In genomic region chr1:25828971-25829920, GRCm38 (mm10) we compare ENCODE assay signal across 8 mouse cellular contexts. TPM values are rescaled to one million over a fixed set of nuclear protein-coding genes. Genes with fewer than 3 reads are reported as not detected.
DNase-seq lines count a peak whose midpoint lies in the region; ATAC-seq lines count a peak whose summit lies in the region.

TSS of gene Adgrb3 (minus strand) at chr1:25829707.

- H3K4me1 ChIP-seq in heart, embryonic 10.5 days = no peaks in the 10 kb centered on the region
- peaks cover 40% of the 10 kb centered on the region for H3K4me1 ChIP-seq in hindbrain, embryonic 12.5 days
- peaks cover 3% of the 10 kb centered on the region; the same call in 1 of the 2 replicates for H3K4me1 ChIP-seq in limb, embryonic 12.5 days (replicated peaks)

- H3K9me3 ChIP-seq in heart, embryonic 10.5 days = no peaks in the 10 kb centered on the region
- no peaks in the 10 kb centered on the region for H3K9me3 ChIP-seq in hindbrain, embryonic 12.5 days (replicated peaks)
- H3K9me3 ChIP-seq in limb, embryonic 12.5 days = no peaks in the 10 kb centered on the region

- H3K4me2 ChIP-seq in hindbrain, embryonic 12.5 days (replicated peaks) = peak within 1 kb of the TSS; percentile 64
- H3K4me2 ChIP-seq in limb, embryonic 12.5 days = peak within 1 kb of the TSS; percentile 80

- peak within 1 kb of the TSS; percentile 47; the same call in 1 of the 2 replicates for H3K27ac ChIP-seq in heart, embryonic 10.5 days
- H3K27ac ChIP-seq in hindbrain, embryonic 12.5 days = peak within 1 kb of the TSS; percentile 90
- no peak within 1 kb of the TSS for H3K27ac ChIP-seq in limb, embryonic 12.5 days

- peaks cover 21% of the 10 kb centered on the region for H3K27me3 ChIP-seq in heart, embryonic 10.5 days (ENCODE audit: insufficient read depth, poor library complexity, severe bottlenecking)
- no peaks in the 10 kb centered on the region for H3K27me3 ChIP-seq in hindbrain, embryonic 12.5 days
- H3K27me3 ChIP-seq in limb, embryonic 12.5 days = peaks cover 48% of the 10 kb centered on the region

- H3K36me3 ChIP-seq in heart, embryonic 10.5 days = no peaks in the 10 kb centered on the region
- no peaks in the 10 kb centered on the region for H3K36me3 ChIP-seq in hindbrain, embryonic 12.5 days
- no peaks in the 10 kb centered on the region for H3K36me3 ChIP-seq in limb, embryonic 12.5 days

- DNase-seq in heart, embryonic 10.5 days (ENCODE audit: low spot score) = no peak
- DNase-seq in heart, adult 9 months (ENCODE audit: low spot score in 2 of 2) = no peak
- peak; percentile 58 for DNase-seq in cerebellum, adult 9-11 months
- peak; percentile 69 to 75 for DNase-seq in right cerebral cortex, postnatal 10 days (ENCODE audit: low spot score in 2 of 2)
- no peak for DNase-seq in gastrocnemius, postnatal 4 days (ENCODE audit: low spot score in 2 of 2)

- H3K9ac ChIP-seq in hindbrain, embryonic 12.5 days = peak within 1 kb of the TSS; percentile 74
- peak within 1 kb of the TSS; percentile 52 for H3K9ac ChIP-seq in limb, embryonic 12.5 days (replicated peaks)

- 4% methylated on average over 32 of the region's 32 CpGs for WGBS in heart, embryonic 10.5 days
- 1% methylated on average over 31 of the region's 32 CpGs for WGBS in hindbrain, embryonic 12.5 days
- WGBS in limb, embryonic 12.5 days = 3% methylated on average over 32 of the region's 32 CpGs

- H3K4me3 ChIP-seq in heart, embryonic 10.5 days = peak within 1 kb of the TSS; percentile 67
- H3K4me3 ChIP-seq in hindbrain, embryonic 12.5 days = peak within 1 kb of the TSS; percentile 61
- peak within 1 kb of the TSS; percentile 59 for H3K4me3 ChIP-seq in limb, embryonic 12.5 days (replicated peaks)

- ATAC-seq in hindbrain, embryonic 12.5 days (ENCODE audit: low FRiP score) = peak; percentile 59
- ATAC-seq in limb, embryonic 12.5 days (ENCODE audit: insufficient number of reproducible peaks, insufficient read depth, low FRiP score, low TSS enrichment, low read depth) = no peak
- ATAC-seq in inflammation-experienced regulatory T-cells, adult 6 months = no peak

RNA-seq across cellular contexts. Expression of gene Adgrb3, which starts in this region (rescaled TPM):
- polyA plus RNA-seq in heart, embryonic 10.5 days (2016; fragmentation: Nextera tagmentation; extraction: Ambion mirVana) = 0.15 and 0.43 TPM in 2 replicates
- polyA plus RNA-seq in hindbrain, embryonic 12.5 days (2016; fragmentation: Nextera tagmentation; extraction: Ambion mirVana) = 22.4 and 24.1 TPM in 2 replicates
- 0.77 and 0.92 TPM in 2 replicates for polyA plus RNA-seq in limb, embryonic 12.5 days (2016; fragmentation: Nextera tagmentation; extraction: Ambion mirVana)
- 1 to 10 TPM; 2.1 to 2.3 TPM for total RNA-seq in gastrocnemius, postnatal 4 days (2021)
- under 1 TPM; 0.12 to 0.23 (median 0.15) TPM for polyA plus RNA-seq in inflammation-experienced regulatory T-cells, adult 6 months (2017; shearing (Covaris generic))

Comparison
In these comparisons a context has a peak if more than half of its experiments do, and no peak if none do; other contexts are left out.
1. RNA of gene Adgrb3 (polyA plus RNA-seq): 22.4 to 24.1 TPM in hindbrain, embryonic 12.5 days; 0.77 to 0.92 TPM in limb, embryonic 12.5 days, 0.15 to 0.43 TPM in heart, embryonic 10.5 days and 0.12 to 0.23 TPM in inflammation-experienced regulatory T-cells, adult 6 months; every median in the first group is over 10 times any median in the second.
2. DNase-seq: peak in cerebellum, adult 9-11 months (single experiment) and right cerebral cortex, postnatal 10 days (2 of 2); none in heart, embryonic 10.5 days (single experiment), heart, adult 9 months (0 of 2) and gastrocnemius, postnatal 4 days (0 of 2).
3. Peak in every context shown above with its lines, with median percentiles within 50 percentile points of each other: H3K4me3 ChIP-seq.